Mouse (Mus musculus): ENCODE measurements around the gene Reep1.

The Reep1 gene

GRCm38 (mm10) chr6:71737202-71737601, 29.8 kb downstream of the Reep1 start:
- no peak for DNase-seq (ENCODE audit: low read depth, low spot score)

- no peak for DNase-seq (ENCODE audit: low read depth, low spot score)
Observed at GRCm38 (mm10) chr6:71738611-71739010, 31.2 kb downstream of the Reep1 start.

- no peak for DNase-seq (ENCODE audit: low read depth, low spot score)
Observed at GRCm38 (mm10) chr6:71740921-71741320, 33.6 kb downstream of the Reep1 start.

- no peak for DNase-seq (ENCODE audit: low read depth, low spot score)
Observed at GRCm38 (mm10) chr6:71741998-71742636, 34.8 kb downstream of the Reep1 start.

GRCm38 (mm10) chr6:71744934-71745333, 37.6 kb downstream of the Reep1 start:
- DNase-seq (ENCODE audit: low read depth, low spot score): no peak

GRCm38 (mm10) chr6:71745482-71746234, 38.3 kb downstream of the Reep1 start:
- DNase-seq (ENCODE audit: low read depth, low spot score): no peak

GRCm38 (mm10) chr6:71746246-71746645, 38.9 kb downstream of the Reep1 start:
- DNase-seq (ENCODE audit: low read depth, low spot score): no peak

- DNase-seq (ENCODE audit: low read depth, low spot score): no peak
Observed at GRCm38 (mm10) chr6:71746846-71747245, 39.5 kb downstream of the Reep1 start.

- no peak for DNase-seq (ENCODE audit: low read depth, low spot score)
Observed at GRCm38 (mm10) chr6:71751602-71752001, 44.2 kb downstream of the Reep1 start.

GRCm38 (mm10) chr6:71752791-71753464, 45.6 kb downstream of the Reep1 start:
- no peak for DNase-seq (ENCODE audit: low read depth, low spot score)

- DNase-seq (ENCODE audit: low read depth, low spot score): no peak
Observed at GRCm38 (mm10) chr6:71757039-71757894, 49.9 kb downstream of the Reep1 start.

GRCm38 (mm10) chr6:71758780-71759179, 51.4 kb downstream of the Reep1 start:
- no peak for DNase-seq (ENCODE audit: low read depth, low spot score)

- DNase-seq (ENCODE audit: low read depth, low spot score): no peak
Observed at GRCm38 (mm10) chr6:71760073-71760472, 52.7 kb downstream of the Reep1 start.

- no peak for DNase-seq (ENCODE audit: low read depth, low spot score)
Observed at GRCm38 (mm10) chr6:71767761-71768160, 60.4 kb downstream of the Reep1 start.

GRCm38 (mm10) chr6:71769901-71770690, 62.7 kb downstream of the Reep1 start:
- peak; percentile 29 for DNase-seq (ENCODE audit: low read depth, low spot score)

GRCm38 (mm10) chr6:71770856-71771255, 63.5 kb downstream of the Reep1 start:
- no peak for DNase-seq (ENCODE audit: low read depth, low spot score)

GRCm38 (mm10) chr6:71771282-71771681, 63.9 kb downstream of the Reep1 start:
- DNase-seq (ENCODE audit: low read depth, low spot score): no peak

- no peak for DNase-seq (ENCODE audit: low read depth, low spot score)
Observed at GRCm38 (mm10) chr6:71772156-71772555, 64.8 kb downstream of the Reep1 start.

GRCm38 (mm10) chr6:71772636-71773208, 65.4 kb downstream of the Reep1 start:
- no peak for DNase-seq (ENCODE audit: low read depth, low spot score)

GRCm38 (mm10) chr6:71778016-71778415, 70.7 kb downstream of the Reep1 start:
- no peak for DNase-seq (ENCODE audit: low read depth, low spot score)

GRCm38 (mm10) chr6:71779831-71780230, 72.5 kb downstream of the Reep1 start:
- no peak for DNase-seq (ENCODE audit: low read depth, low spot score)

Data from WW6 (cell line).